Mouse (Mus musculus): Measurements from ENCODE around the gene B830017H08Rik.

B830017H08Rik gene

GRCm38 (mm10) chr16:17809711-17810110 is 23.2 kb upstream of the B830017H08Rik start:
- in situ Hi-C loops (cut with MboI, MseI): loop anchor here (5.0 kb wide), 1 partner anchor 67 kb away; no protein-coding TSS in a partner anchor

- in situ Hi-C loops (cut with MboI, MseI): loop anchor here (5.0 kb wide), 1 partner anchor 70 kb away; no protein-coding TSS in a partner anchor
Measured at GRCm38 (mm10) chr16:17812120-17812519, 20.8 kb upstream of the B830017H08Rik start.

- in situ Hi-C loops (cut with MboI, MseI): loop anchor here (5.0 kb wide), 1 partner anchor 71 kb away; no protein-coding TSS in a partner anchor
Measured at GRCm38 (mm10) chr16:17813173-17813572, 19.7 kb upstream of the B830017H08Rik start.

- in situ Hi-C loops (cut with MboI, MseI): no loop called here
Measured at GRCm38 (mm10) chr16:17815411-17816402, 17.2 kb upstream of the B830017H08Rik start.

GRCm38 (mm10) chr16:17816528-17816927 is 16.4 kb upstream of the B830017H08Rik start:
- in situ Hi-C loops (cut with MboI, MseI): no loop called here

GRCm38 (mm10) chr16:17826500-17826899 is 6.4 kb upstream of the B830017H08Rik start:
- in situ Hi-C loops (cut with MboI, MseI): no loop called here

- in situ Hi-C loops (cut with MboI, MseI): no loop called here
Measured at GRCm38 (mm10) chr16:17828229-17828628, 4.7 kb upstream of the B830017H08Rik start.

GRCm38 (mm10) chr16:17828867-17829266 is 4.1 kb upstream of the B830017H08Rik start:
- in situ Hi-C loops (cut with MboI, MseI): no loop called here

GRCm38 (mm10) chr16:17830385-17831178 is 2.3 kb upstream of the B830017H08Rik start:
- in situ Hi-C loops (cut with MboI, MseI): no loop called here

GRCm38 (mm10) chr16:17831781-17832180 is 1.1 kb upstream of the B830017H08Rik start:
- in situ Hi-C loops (cut with MboI, MseI): no loop called here

GRCm38 (mm10) chr16:17833321-17833680 is 380 bp downstream of the B830017H08Rik start:
- in situ Hi-C loops (cut with MboI, MseI): no loop called here

GRCm38 (mm10) chr16:17833681-17834399 is 919 bp downstream of the B830017H08Rik start:
- in situ Hi-C loops (cut with MboI, MseI): no loop called here

- in situ Hi-C loops (cut with MboI, MseI): no loop called here
Measured at GRCm38 (mm10) chr16:17834543-17834942, 1.6 kb downstream of the B830017H08Rik start.

- in situ Hi-C loops (cut with MboI, MseI): no loop called here
Measured at GRCm38 (mm10) chr16:17835481-17835880, 2.6 kb downstream of the B830017H08Rik start.

GRCm38 (mm10) chr16:17838051-17838450 is 5.1 kb downstream of the B830017H08Rik start, which contains the start of gene Car15:
Car15 (minus strand) TSS chr16:17838364.
- in situ Hi-C loops (cut with MboI, MseI): no loop called here

GRCm38 (mm10) chr16:17839976-17840375 is 7.1 kb downstream of the B830017H08Rik start:
- in situ Hi-C loops (cut with MboI, MseI): no loop called here

GRCm38 (mm10) chr16:17842437-17842836 is 9.5 kb downstream of the B830017H08Rik start:
- in situ Hi-C loops (cut with MboI, MseI): no loop called here

GRCm38 (mm10) chr16:17843701-17844365 is 10.9 kb downstream of the B830017H08Rik start:
- in situ Hi-C loops (cut with MboI, MseI): no loop called here

- in situ Hi-C loops (cut with MboI, MseI): no loop called here
Measured at GRCm38 (mm10) chr16:17848431-17848830, 15.5 kb downstream of the B830017H08Rik start.

- in situ Hi-C loops (cut with MboI, MseI): no loop called here
Measured at GRCm38 (mm10) chr16:17848928-17849327, 16.0 kb downstream of the B830017H08Rik start.

GRCm38 (mm10) chr16:17849486-17849885 is 16.6 kb downstream of the B830017H08Rik start:
- in situ Hi-C loops (cut with MboI, MseI): no loop called here
